In genomic region chrX:6345273-6345959, GRCm38 (mm10) we compare ENCODE assay signal across 18 mouse cellular contexts. TPM values are rescaled to one million over a fixed set of nuclear protein-coding genes. Genes with fewer than 3 reads are reported as not detected.
"Had no signal": no experiment of that assay in that cellular context is flagged by ENCODE, and none has a peak within 500 bp of the region (broad histone marks: within the 10 kb centered on the region; RNA-seq: fewer than 3 reads in every experiment).

No protein-coding gene starts in this region.

- H3K36me3 ChIP-seq: limb, embryonic 10.5 days; liver, embryonic 15.5 days; midbrain, embryonic 12.5 days; neural tube, embryonic 13.5 days had no signal

- H3K27ac ChIP-seq: left cerebral cortex, adult 2 months; limb, embryonic 10.5 days; liver, embryonic 15.5 days; macrophage; midbrain, embryonic 12.5 days; neural tube, embryonic 13.5 days had no signal

- ATAC-seq: inflammation-experienced regulatory T-cells, adult 6 months; intestine, postnatal 0 days; midbrain, embryonic 16.5 days had no signal

- DNase-seq: kidney, postnatal 14 days; retina, postnatal 1 day; right cerebral cortex, postnatal 4 days; spleen, adult 18-20 months; thymus, adult 18-20 months; thymus, postnatal 14 days had no signal

- H3K4me1 ChIP-seq: limb, embryonic 10.5 days; liver, embryonic 15.5 days; midbrain, embryonic 12.5 days; neural tube, embryonic 13.5 days had no signal

- H3K9me3 ChIP-seq: limb, embryonic 10.5 days; liver, embryonic 15.5 days; midbrain, embryonic 12.5 days; neural tube, embryonic 13.5 days had no signal

- H3K9ac ChIP-seq: liver, embryonic 15.5 days; midbrain, embryonic 12.5 days; neural tube, embryonic 13.5 days had no signal

- H3K4me2 ChIP-seq: liver, embryonic 11.5 days; liver, embryonic 15.5 days; midbrain, embryonic 12.5 days; neural tube, embryonic 13.5 days had no signal

- H3K27me3 ChIP-seq: liver, embryonic 15.5 days; midbrain, embryonic 12.5 days; neural tube, embryonic 13.5 days had no signal

- H3K4me3 ChIP-seq: left cerebral cortex, adult 2 months; limb, embryonic 10.5 days; liver, embryonic 15.5 days; midbrain, embryonic 12.5 days; neural tube, embryonic 13.5 days had no signal

RNA-seq across cellular contexts. Expression of gene Bmp15, which starts 24.9 kb away (rescaled TPM):
- total RNA-seq: megakaryocyte-erythroid progenitor cell, adult 5-6 weeks had no signal
- polyA plus RNA-seq: inflammation-experienced regulatory T-cells, adult 6 months; liver, embryonic 11.5 days; liver, embryonic 15.5 days; macrophage; stomach, embryonic 14.5 days had no signal

RNA-seq across cellular contexts. Expression of gene Shroom4, which starts 54.2 kb away (rescaled TPM):
- total RNA-seq: megakaryocyte-erythroid progenitor cell, adult 5-6 weeks had no signal
